Mouse (Mus musculus) natural killer cell, adult 2 months (primary cell): ENCODE results near the gene Disp3.

Source experiments
- DNase-seq, 2 experiments: peaks; one replicate each; pipeline ENCODE4 v3.0.0; 2022; ENCODE audit warnings: low spot score in 2 of 2

Disp3 gene

GRCm38 (mm10) chr4:148288055-148288549, 337 bp upstream of the Disp3 start:
- DNase-seq: peak; percentile 27 to 32

GRCm38 (mm10) chr4:148287041-148287440, 724 bp downstream of the Disp3 start:
- DNase-seq: no peak

- no peak for DNase-seq
Measured at GRCm38 (mm10) chr4:148286226-148287031, 1.3 kb downstream of the Disp3 start.

GRCm38 (mm10) chr4:148284219-148284618, 3.5 kb downstream of the Disp3 start:
- DNase-seq: no peak

GRCm38 (mm10) chr4:148276816-148277491, 10.8 kb downstream of the Disp3 start:
- no peak for DNase-seq

- DNase-seq: no peak
Measured at GRCm38 (mm10) chr4:148274671-148275070, 13.1 kb downstream of the Disp3 start.

GRCm38 (mm10) chr4:148273229-148273628, 14.5 kb downstream of the Disp3 start:
- no peak for DNase-seq

- no peak for DNase-seq
Measured at GRCm38 (mm10) chr4:148271656-148272055, 16.1 kb downstream of the Disp3 start.

GRCm38 (mm10) chr4:148266973-148267507, 20.7 kb downstream of the Disp3 start:
- DNase-seq: no peak

GRCm38 (mm10) chr4:148259941-148260340, 27.8 kb downstream of the Disp3 start:
- DNase-seq: no peak

GRCm38 (mm10) chr4:148249341-148249740, 38.4 kb downstream of the Disp3 start:
- no peak for DNase-seq

- DNase-seq: no peak
Measured at GRCm38 (mm10) chr4:148240387-148240786, 47.4 kb downstream of the Disp3 start.

GRCm38 (mm10) chr4:148239474-148240130, 48.2 kb downstream of the Disp3 start:
- DNase-seq: no peak

GRCm38 (mm10) chr4:148238919-148239318, 48.8 kb downstream of the Disp3 start:
- no peak for DNase-seq

GRCm38 (mm10) chr4:148238218-148238617, 49.5 kb downstream of the Disp3 start:
- DNase-seq: no peak

- DNase-seq: no peak
Measured at GRCm38 (mm10) chr4:148236664-148237063, 51.1 kb downstream of the Disp3 start.

- DNase-seq: no peak
Measured at GRCm38 (mm10) chr4:148233061-148233460, 54.7 kb downstream of the Disp3 start.

GRCm38 (mm10) chr4:148232615-148233014, 55.1 kb downstream of the Disp3 start:
- DNase-seq: no peak

GRCm38 (mm10) chr4:148232124-148232523, 55.6 kb downstream of the Disp3 start:
- DNase-seq: no peak

- no peak for DNase-seq
Measured at GRCm38 (mm10) chr4:148229646-148230045, 58.1 kb downstream of the Disp3 start.

- DNase-seq: no peak
Measured at GRCm38 (mm10) chr4:148222983-148223382, 64.8 kb downstream of the Disp3 start.

GRCm38 (mm10) chr4:148220656-148221055, 67.1 kb downstream of the Disp3 start:
- DNase-seq: no peak
